Mouse (Mus musculus): ENCODE results near the gene Cdh23. TPM values are rescaled to one million over a fixed set of nuclear protein-coding genes. Genes with fewer than 3 reads are reported as not detected.

The Cdh23 gene
- total RNA-seq, 1 experiment: 2.3 TPM

GRCm38 (mm10) chr10:60395605-60396004 lies 300.7 kb downstream of the Cdh23 start:
- in situ Hi-C loops (cut with MboI; ENCODE audit: low sequenced_read_pairs in 2 of 2, unreplicated experiment in 2 of 2): no loop called here
- Histone ChIP-seq H3K36me3 (ENCODE audit: control insufficient read depth, insufficient read depth, low read length, poor library complexity, severe bottlenecking) (no peaks in the 10 kb centered on the region), H3K9ac (ENCODE audit: insufficient read depth, low read depth, low read length, poor library complexity, severe bottlenecking) (no peak overlapping the region), H3K4me3 (ENCODE audit: insufficient read depth in 1 of 2, low read depth in 1 of 2, low read length in 2 of 2, poor library complexity in 1 of 2, severe bottlenecking in 1 of 2) (no peak overlapping the region), H3K27ac (ENCODE audit: insufficient read depth, low read depth, low read length, poor library complexity, severe bottlenecking) (no peak overlapping the region), H3K9me3 (ENCODE audit: control insufficient read depth, insufficient read depth, low read depth, low read length) (no peaks in the 10 kb centered on the region), H3K4me1 (ENCODE audit: control insufficient read depth in 2 of 2, insufficient read depth in 2 of 2, low read length in 2 of 2, poor library complexity in 1 of 2) (peaks cover 0 to 5% of the 10 kb centered on the region in 2 experiments; a peak in 1 of 4 replicates)
- no peak for DNase-seq (ENCODE audit: low read depth, low spot score)
- TF ChIP-seq HCFC1 (IDR thresholded peaks at IDR 0.05; ENCODE audit: borderline replicate concordance, insufficient read depth, low read length) (no peak), ZC3H11A (IDR thresholded peaks at IDR 0.05; ENCODE audit: borderline replicate concordance, low read depth, low read length) (no peak), MAFK (IDR thresholded peaks at IDR 0.05; ENCODE audit: insufficient read depth, low read depth, low read length) (no peak), CHD2 (IDR thresholded peaks at IDR 0.05; ENCODE audit: low read depth, low read length) (no peak), ZNF384 (IDR thresholded peaks at IDR 0.05; ENCODE audit: low read depth, low read length) (no peak)

- H3K36me3 ChIP-seq (ENCODE audit: control insufficient read depth, insufficient read depth, low read length, poor library complexity, severe bottlenecking): no peaks in the 10 kb centered on the region
- H3K4me3 ChIP-seq (ENCODE audit: insufficient read depth in 1 of 2, low read depth in 1 of 2, low read length in 2 of 2, poor library complexity in 1 of 2, severe bottlenecking in 1 of 2): no peak overlapping the region
- no peak overlapping the region for H3K27ac ChIP-seq (ENCODE audit: insufficient read depth, low read depth, low read length, poor library complexity, severe bottlenecking)
- H3K4me1 ChIP-seq (ENCODE audit: control insufficient read depth in 2 of 2, insufficient read depth in 2 of 2, low read length in 2 of 2, poor library complexity in 1 of 2): peaks cover 0 to 10% of the 10 kb centered on the region in 2 experiments; a peak in 1 of 4 replicates
- DNase-seq (ENCODE audit: low read depth, low spot score): no peak
- no peaks in the 10 kb centered on the region for H3K9me3 ChIP-seq (ENCODE audit: control insufficient read depth, insufficient read depth, low read depth, low read length)
- H3K9ac ChIP-seq (ENCODE audit: insufficient read depth, low read depth, low read length, poor library complexity, severe bottlenecking): no peak overlapping the region
- in situ Hi-C loops (cut with MboI; ENCODE audit: low sequenced_read_pairs in 2 of 2, unreplicated experiment in 2 of 2): no loop called here
- TF ChIP-seq CHD2 (IDR thresholded peaks at IDR 0.05; ENCODE audit: low read depth, low read length): no peak
- no peak for TF ChIP-seq ZC3H11A (IDR thresholded peaks at IDR 0.05; ENCODE audit: borderline replicate concordance, low read depth, low read length)
- no peak for TF ChIP-seq ZNF384 (IDR thresholded peaks at IDR 0.05; ENCODE audit: low read depth, low read length)
- TF ChIP-seq HCFC1 (IDR thresholded peaks at IDR 0.05; ENCODE audit: borderline replicate concordance, insufficient read depth, low read length): no peak
- no peak for TF ChIP-seq MAFK (IDR thresholded peaks at IDR 0.05; ENCODE audit: insufficient read depth, low read depth, low read length)
Observed at GRCm38 (mm10) chr10:60394936-60395335, 301.4 kb downstream of the Cdh23 start.

- H3K9ac ChIP-seq (ENCODE audit: insufficient read depth, low read depth, low read length, poor library complexity, severe bottlenecking): no peak overlapping the region
- no peak for TF ChIP-seq ZNF384 (IDR thresholded peaks at IDR 0.05; ENCODE audit: low read depth, low read length)
- no peak for TF ChIP-seq MAFK (IDR thresholded peaks at IDR 0.05; ENCODE audit: insufficient read depth, low read depth, low read length)
- TF ChIP-seq ZC3H11A (IDR thresholded peaks at IDR 0.05; ENCODE audit: borderline replicate concordance, low read depth, low read length): no peak
- TF ChIP-seq CHD2 (IDR thresholded peaks at IDR 0.05; ENCODE audit: low read depth, low read length): no peak
- no peak for TF ChIP-seq HCFC1 (IDR thresholded peaks at IDR 0.05; ENCODE audit: borderline replicate concordance, insufficient read depth, low read length)
- no peak overlapping the region for H3K4me3 ChIP-seq (ENCODE audit: insufficient read depth in 1 of 2, low read depth in 1 of 2, low read length in 2 of 2, poor library complexity in 1 of 2, severe bottlenecking in 1 of 2)
- peaks cover 0 to 10% of the 10 kb centered on the region in 2 experiments; a peak in 1 of 4 replicates for H3K4me1 ChIP-seq (ENCODE audit: control insufficient read depth in 2 of 2, insufficient read depth in 2 of 2, low read length in 2 of 2, poor library complexity in 1 of 2)
- in situ Hi-C loops (cut with MboI; ENCODE audit: low sequenced_read_pairs in 2 of 2, unreplicated experiment in 2 of 2): no loop called here
- no peak overlapping the region for H3K27ac ChIP-seq (ENCODE audit: insufficient read depth, low read depth, low read length, poor library complexity, severe bottlenecking)
- H3K36me3 ChIP-seq (ENCODE audit: control insufficient read depth, insufficient read depth, low read length, poor library complexity, severe bottlenecking): no peaks in the 10 kb centered on the region
- no peak for DNase-seq (ENCODE audit: low read depth, low spot score)
- H3K9me3 ChIP-seq (ENCODE audit: control insufficient read depth, insufficient read depth, low read depth, low read length): no peaks in the 10 kb centered on the region
Observed at GRCm38 (mm10) chr10:60391661-60392060, 304.6 kb downstream of the Cdh23 start.

- no peak for TF ChIP-seq ZC3H11A (IDR thresholded peaks at IDR 0.05; ENCODE audit: borderline replicate concordance, low read depth, low read length)
- TF ChIP-seq HCFC1 (IDR thresholded peaks at IDR 0.05; ENCODE audit: borderline replicate concordance, insufficient read depth, low read length): no peak
- TF ChIP-seq ZNF384 (IDR thresholded peaks at IDR 0.05; ENCODE audit: low read depth, low read length): no peak
- TF ChIP-seq MAFK (IDR thresholded peaks at IDR 0.05; ENCODE audit: insufficient read depth, low read depth, low read length): no peak
- no peak for TF ChIP-seq CHD2 (IDR thresholded peaks at IDR 0.05; ENCODE audit: low read depth, low read length)
- H3K36me3 ChIP-seq (ENCODE audit: control insufficient read depth, insufficient read depth, low read length, poor library complexity, severe bottlenecking): no peaks in the 10 kb centered on the region
- in situ Hi-C loops (cut with MboI; ENCODE audit: low sequenced_read_pairs in 2 of 2, unreplicated experiment in 2 of 2): no loop called here
- H3K4me1 ChIP-seq (ENCODE audit: control insufficient read depth in 2 of 2, insufficient read depth in 2 of 2, low read length in 2 of 2, poor library complexity in 1 of 2): peaks cover 0 to 10% of the 10 kb centered on the region in 2 experiments; a peak in 1 of 4 replicates
- H3K27ac ChIP-seq (ENCODE audit: insufficient read depth, low read depth, low read length, poor library complexity, severe bottlenecking): no peak overlapping the region
- no peak overlapping the region for H3K9ac ChIP-seq (ENCODE audit: insufficient read depth, low read depth, low read length, poor library complexity, severe bottlenecking)
- no peaks in the 10 kb centered on the region for H3K9me3 ChIP-seq (ENCODE audit: control insufficient read depth, insufficient read depth, low read depth, low read length)
- DNase-seq (ENCODE audit: low read depth, low spot score): no peak
- H3K4me3 ChIP-seq (ENCODE audit: insufficient read depth in 1 of 2, low read depth in 1 of 2, low read length in 2 of 2, poor library complexity in 1 of 2, severe bottlenecking in 1 of 2): no peak overlapping the region
Observed at GRCm38 (mm10) chr10:60390904-60391420, 305.3 kb downstream of the Cdh23 start.
